Mouse (Mus musculus) cerebellum, adult 11 months (tissue): ENCODE measurements around the gene Klf3.
A peak's percentile ranks its signal among the peaks of the same experiment; 100 is the strongest.

Experiments
- DNase-seq: peaks from one replicate; pipeline ENCODE4 v3.0.0; 2022

Gene Klf3

GRCm38 (mm10) chr5:64802795-64803719, at the start of gene Klf3:
Gene Klf3 (plus strand): TSS chr5:64803388.
- DNase-seq = peak; percentile 79

- no peak for DNase-seq
Measured at GRCm38 (mm10) chr5:64762295-64762694, 40.9 kb upstream of the Klf3 start.

- no peak for DNase-seq
Measured at GRCm38 (mm10) chr5:64764452-64764851, 38.7 kb upstream of the Klf3 start.

GRCm38 (mm10) chr5:64765765-64766164, 37.4 kb upstream of the Klf3 start:
- DNase-seq = no peak

- DNase-seq = no peak
Measured at GRCm38 (mm10) chr5:64766626-64767025, 36.6 kb upstream of the Klf3 start.

- DNase-seq = no peak
Measured at GRCm38 (mm10) chr5:64771619-64772018, 31.6 kb upstream of the Klf3 start.

- no peak for DNase-seq
Measured at GRCm38 (mm10) chr5:64778211-64778610, 25.0 kb upstream of the Klf3 start.

- no peak for DNase-seq
Measured at GRCm38 (mm10) chr5:64779285-64779684, 23.9 kb upstream of the Klf3 start.

- DNase-seq = no peak
Measured at GRCm38 (mm10) chr5:64780778-64781177, 22.4 kb upstream of the Klf3 start.

DNA sequence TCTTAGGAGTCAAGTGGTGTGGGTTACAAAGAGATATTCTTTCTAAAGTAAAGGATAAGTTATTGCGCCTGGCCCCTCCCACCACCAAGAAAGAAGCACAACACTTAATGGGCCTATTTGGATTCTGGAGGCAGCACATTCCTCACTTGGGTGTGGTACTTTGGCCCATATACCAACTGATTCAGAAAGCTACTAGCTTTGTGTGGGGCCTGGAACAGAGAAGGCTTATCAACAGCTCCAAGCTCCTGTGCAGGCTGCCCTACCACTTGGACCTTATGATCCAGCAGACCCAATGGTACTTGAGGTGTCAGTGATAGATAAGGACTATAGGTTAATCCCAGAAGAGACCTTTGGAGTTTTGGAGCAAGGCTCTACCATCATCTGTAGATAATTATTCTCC, 15.0 kb upstream of the Klf3 start:
- no peak for DNase-seq

DNA sequence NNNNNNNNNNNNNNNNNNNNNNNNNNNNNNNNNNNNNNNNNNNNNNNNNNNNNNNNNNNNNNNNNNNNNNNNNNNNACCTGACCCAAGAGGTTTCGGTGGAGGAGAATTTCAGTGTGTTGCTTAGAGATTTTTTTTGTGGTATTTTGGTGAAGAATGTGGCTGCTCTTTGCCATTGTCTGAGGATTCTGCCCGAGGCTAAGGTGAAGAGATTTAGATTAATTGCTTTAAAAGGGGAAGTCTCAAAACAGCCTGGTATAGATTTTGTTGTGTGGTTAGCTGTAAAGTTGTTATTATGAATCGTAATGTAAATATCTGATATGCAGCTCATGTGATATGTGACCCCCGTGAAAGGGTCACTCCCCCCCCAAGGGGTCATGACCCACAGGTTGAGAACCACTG, 5.0 kb upstream of the Klf3 start:
- no peak for DNase-seq

DNA sequence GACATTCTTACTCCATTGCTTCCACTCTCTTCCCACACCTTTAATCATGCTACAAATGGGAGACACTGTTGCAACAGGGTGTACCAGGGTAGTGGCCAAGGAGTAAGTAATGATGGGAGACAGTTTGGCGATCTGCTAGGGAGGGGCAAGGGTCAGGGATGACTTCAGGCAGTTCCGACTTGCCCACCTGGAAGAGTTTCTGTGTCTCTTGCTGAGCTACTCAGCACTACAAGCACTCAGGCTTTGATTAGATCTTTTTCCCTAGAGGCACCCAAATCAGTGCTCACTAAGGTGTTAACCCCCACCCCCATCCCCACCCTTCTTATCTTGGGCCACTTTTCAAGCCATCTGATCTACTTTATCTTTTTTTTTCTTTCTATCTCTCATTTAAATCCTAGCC, 1.6 kb upstream of the Klf3 start:
- no peak for DNase-seq

- DNase-seq = no peak
Measured at GRCm38 (mm10) chr5:64802143-64802542, 1.0 kb upstream of the Klf3 start.

GRCm38 (mm10) chr5:64803720-64804462, 703 bp downstream of the Klf3 start:
- peak; percentile 39 for DNase-seq

GRCm38 (mm10) chr5:64805131-64805872, 2.1 kb downstream of the Klf3 start:
- no peak for DNase-seq

- DNase-seq = no peak
Measured at GRCm38 (mm10) chr5:64805873-64806505, 2.8 kb downstream of the Klf3 start.

GRCm38 (mm10) chr5:64806600-64806999, 3.4 kb downstream of the Klf3 start:
- DNase-seq = no peak

- DNase-seq = no peak
Measured at GRCm38 (mm10) chr5:64807159-64807558, 4.0 kb downstream of the Klf3 start.

DNA sequence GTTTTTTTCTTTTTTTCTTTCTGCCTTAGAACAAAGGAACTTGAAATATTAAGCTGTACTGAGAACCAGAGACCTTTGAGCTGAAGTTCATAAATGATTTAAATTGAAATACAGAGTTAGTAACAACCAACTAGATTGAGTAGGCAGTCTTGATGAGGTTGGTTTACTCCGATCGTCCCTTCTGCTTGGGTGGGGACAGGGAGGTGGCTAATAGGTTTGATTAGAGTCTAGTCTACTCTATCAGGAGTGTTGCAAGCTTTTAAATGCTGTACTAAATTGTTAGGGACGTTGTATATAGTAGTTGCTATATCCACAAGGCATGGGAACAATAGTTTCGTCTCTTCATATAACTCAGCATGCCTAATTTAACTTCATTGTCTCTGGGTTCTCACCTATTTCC, 4.4 kb downstream of the Klf3 start:
- no peak for DNase-seq

- DNase-seq = no peak
Measured at GRCm38 (mm10) chr5:64808106-64809010, 5.2 kb downstream of the Klf3 start.

DNA sequence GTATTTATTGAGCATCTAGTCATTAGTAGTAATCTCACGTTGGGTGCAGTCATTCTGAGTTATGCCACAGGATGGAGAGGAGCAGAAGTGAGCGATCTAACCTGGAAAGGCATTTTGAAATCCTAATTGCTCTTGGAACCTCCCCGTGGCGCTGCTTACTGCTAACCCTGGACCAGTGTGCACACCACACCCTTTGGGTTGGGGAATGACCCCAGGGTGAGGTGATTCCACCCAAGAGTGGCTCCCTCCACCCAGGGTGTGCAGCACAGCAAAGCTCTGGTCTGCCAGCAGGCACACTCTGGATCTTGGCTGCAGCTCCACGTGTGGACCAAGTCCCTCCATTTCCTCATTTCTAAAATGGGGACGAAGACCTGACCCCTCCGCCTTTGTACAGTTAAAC, 6.1 kb downstream of the Klf3 start:
- no peak for DNase-seq

GRCm38 (mm10) chr5:64809864-64810263, 6.7 kb downstream of the Klf3 start:
- DNase-seq = no peak
